Mouse (Mus musculus) embryonic facial prominence, embryonic 15.5 days (tissue): ENCODE results near the gene Zfp575. TPM values are rescaled to one million over a fixed set of nuclear protein-coding genes. Genes with fewer than 3 reads are reported as not detected.
A peak's percentile ranks its signal among the peaks of the same experiment; 100 is the strongest.

ENCODE experiments used
- ATAC-seq: fragments of 200-750 bp; cut with Nextera tagmentation; 2 replicates; pipeline ENCODE4 v1.8.0; 2017; ENCODE audit warnings: low read depth, moderate TSS enrichment; ENCODE audit not compliant: insufficient number of reproducible peaks, low FRiP score, low TSS enrichment
- H3K27ac ChIP-seq: fragments of 300-500 bp; sonication (generic); replicated peaks from 2 replicates; pipeline ENCODE4 v1.5.1; 2015; ENCODE audit warnings: mild to moderate bottlenecking, inconsistent platforms
- H3K27me3 ChIP-seq: fragments of 300-500 bp; sonication (generic); 2 replicates; pipeline ENCODE4 v1.6.1; 2015; ENCODE audit warnings: inconsistent platforms
- H3K36me3 ChIP-seq: fragments of 300-500 bp; sonication (generic); 2 replicates; pipeline ENCODE4 v1.6.1; 2015; ENCODE audit warnings: mild to moderate bottlenecking, inconsistent platforms
- H3K4me1 ChIP-seq: fragments of 300-500 bp; sonication (generic); 2 replicates; pipeline ENCODE4 v1.6.1; 2015; ENCODE audit warnings: inconsistent platforms
- H3K4me2 ChIP-seq: fragments of 300-500 bp; sonication (generic); replicated peaks from 2 replicates; pipeline ENCODE4 v1.6.1; 2015; ENCODE audit warnings: mild to moderate bottlenecking, inconsistent platforms
- H3K4me3 ChIP-seq: fragments of 300-500 bp; sonication (generic); replicated peaks from 2 replicates; pipeline ENCODE4 v1.5.1; 2015; ENCODE audit warnings: mild to moderate bottlenecking, inconsistent platforms
- H3K9ac ChIP-seq: fragments of 300-500 bp; sonication (generic); 2 replicates; pipeline ENCODE4 v1.6.1; 2015; ENCODE audit warnings: inconsistent platforms
- H3K9me3 ChIP-seq: fragments of 300-500 bp; sonication (generic); replicated peaks from 2 replicates; pipeline ENCODE4 v1.6.1; 2016; ENCODE audit warnings: inconsistent platforms
- WGBS: fragments of 180-500 bp; shearing (Covaris S2); methylation state at CpG from one replicate; pipeline ENCODE4 v1.1.7; 2015; 5-methylcytosine and 5-hydroxymethylcytosine counted together
- polyA plus RNA-seq: library from polyadenylated mRNA; unstranded; fragments of >200 nt; fragmentation: Nextera tagmentation; extraction: Ambion mirVana; gene quantifications from 2 replicates; pipeline ENCODE4 v1.2.1, GENCODE M21; 2015

Zfp575 gene
- polyA plus RNA-seq, 1 experiment from 2014 or later = 7.9 TPM

DNA sequence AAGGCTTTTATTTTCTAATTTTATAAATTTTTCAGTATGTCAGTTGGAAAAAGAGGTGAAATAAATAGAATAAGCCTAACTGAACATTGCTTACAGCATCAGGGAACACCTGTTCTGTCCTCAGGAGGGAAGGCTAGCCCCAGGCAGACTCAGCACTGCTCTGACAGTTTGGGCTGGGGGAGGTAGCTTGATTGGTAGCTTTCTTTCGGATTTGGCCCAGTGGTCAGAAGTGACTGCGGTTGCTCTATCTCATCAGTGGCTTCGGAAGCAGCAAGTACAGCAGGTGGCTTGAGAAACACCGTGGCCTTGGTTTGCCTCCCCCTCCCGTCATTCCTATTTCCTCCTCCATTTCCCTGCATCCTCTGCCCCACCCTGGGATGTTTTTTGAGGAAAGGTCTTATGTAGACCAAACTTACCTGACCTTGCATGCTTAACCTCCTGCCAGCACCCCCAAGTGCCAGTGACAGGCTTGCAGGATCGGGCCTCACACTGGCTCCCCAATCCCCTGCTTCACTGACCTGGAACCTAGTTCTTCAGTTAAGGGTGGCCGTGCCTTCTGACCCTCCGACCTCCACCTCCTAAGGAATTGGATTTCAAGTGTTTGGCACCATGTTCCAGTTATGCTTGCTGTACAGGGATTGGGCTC is 24.1 kb downstream of the Zfp575 start:
- Histone ChIP-seq H3K4me1 (no peaks in the 10 kb centered on the region), H3K4me2 (no peak overlapping the region), H3K9ac (no peak overlapping the region), H3K27me3 (no peaks in the 10 kb centered on the region), H3K9me3 (no peaks in the 10 kb centered on the region), H3K27ac (no peak overlapping the region), H3K36me3 (peaks cover 82% of the 10 kb centered on the region), H3K4me3 (no peak overlapping the region)
- WGBS = 90% methylated on average over 8 of the region's 8 CpGs
- ATAC-seq = no peak

DNA sequence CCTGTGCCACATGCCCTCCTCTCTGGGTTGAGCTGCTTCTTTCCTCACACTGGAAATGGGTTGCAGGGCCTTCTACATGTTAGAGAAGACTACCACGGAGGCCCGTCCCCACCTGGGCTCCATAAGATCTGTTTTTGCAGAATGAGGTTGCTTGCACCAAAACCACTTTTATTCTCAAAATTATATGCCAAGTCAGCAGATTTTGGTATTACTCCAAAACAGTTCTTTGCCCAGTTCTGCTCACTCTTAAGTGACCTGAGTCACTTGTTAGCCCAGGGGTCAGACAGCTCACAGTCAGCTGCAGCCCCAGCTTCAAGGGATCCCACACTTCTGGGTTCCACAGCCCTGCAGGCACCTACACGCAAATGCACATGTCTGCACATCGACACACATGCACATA is 26.0 kb downstream of the Zfp575 start:
- H3K4me2 ChIP-seq = no peak overlapping the region
- no peak overlapping the region for H3K27ac ChIP-seq
- ATAC-seq = no peak
- no peak overlapping the region for H3K9ac ChIP-seq
- peaks cover 67% of the 10 kb centered on the region for H3K36me3 ChIP-seq
- H3K9me3 ChIP-seq = no peaks in the 10 kb centered on the region
- no peaks in the 10 kb centered on the region for H3K27me3 ChIP-seq
- WGBS = 85% methylated on average over 4 of the region's 4 CpGs
- H3K4me1 ChIP-seq = no peaks in the 10 kb centered on the region
- no peak overlapping the region for H3K4me3 ChIP-seq

DNA sequence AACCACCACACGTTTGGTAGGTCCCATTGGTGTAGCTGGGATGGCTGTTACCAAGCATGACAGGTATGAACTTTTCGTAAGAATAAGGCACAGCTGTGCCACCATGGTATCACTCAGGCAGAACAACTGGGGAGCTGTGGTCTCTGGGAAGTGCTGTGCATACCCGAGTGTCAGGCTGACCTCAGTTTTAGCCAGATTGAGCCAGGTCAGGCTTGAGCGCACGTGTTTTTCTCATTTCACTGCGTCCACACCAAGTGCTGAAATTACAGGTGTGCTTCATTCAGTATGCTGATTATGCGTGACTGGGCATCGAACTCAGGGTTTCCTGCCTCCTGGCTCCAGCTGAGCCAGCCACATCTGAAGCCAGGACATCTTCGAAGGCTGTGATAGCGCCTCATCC is 31.7 kb downstream of the Zfp575 start:
- H3K27ac ChIP-seq = no peak overlapping the region
- H3K4me3 ChIP-seq = no peak overlapping the region
- 88% methylated on average over 10 of the region's 10 CpGs for WGBS
- no peaks in the 10 kb centered on the region for H3K4me1 ChIP-seq
- no peaks in the 10 kb centered on the region for H3K9me3 ChIP-seq
- no peaks in the 10 kb centered on the region for H3K27me3 ChIP-seq
- no peak overlapping the region for H3K9ac ChIP-seq
- H3K36me3 ChIP-seq = peaks cover 59% of the 10 kb centered on the region
- H3K4me2 ChIP-seq = no peak overlapping the region
- ATAC-seq = no peak

DNA sequence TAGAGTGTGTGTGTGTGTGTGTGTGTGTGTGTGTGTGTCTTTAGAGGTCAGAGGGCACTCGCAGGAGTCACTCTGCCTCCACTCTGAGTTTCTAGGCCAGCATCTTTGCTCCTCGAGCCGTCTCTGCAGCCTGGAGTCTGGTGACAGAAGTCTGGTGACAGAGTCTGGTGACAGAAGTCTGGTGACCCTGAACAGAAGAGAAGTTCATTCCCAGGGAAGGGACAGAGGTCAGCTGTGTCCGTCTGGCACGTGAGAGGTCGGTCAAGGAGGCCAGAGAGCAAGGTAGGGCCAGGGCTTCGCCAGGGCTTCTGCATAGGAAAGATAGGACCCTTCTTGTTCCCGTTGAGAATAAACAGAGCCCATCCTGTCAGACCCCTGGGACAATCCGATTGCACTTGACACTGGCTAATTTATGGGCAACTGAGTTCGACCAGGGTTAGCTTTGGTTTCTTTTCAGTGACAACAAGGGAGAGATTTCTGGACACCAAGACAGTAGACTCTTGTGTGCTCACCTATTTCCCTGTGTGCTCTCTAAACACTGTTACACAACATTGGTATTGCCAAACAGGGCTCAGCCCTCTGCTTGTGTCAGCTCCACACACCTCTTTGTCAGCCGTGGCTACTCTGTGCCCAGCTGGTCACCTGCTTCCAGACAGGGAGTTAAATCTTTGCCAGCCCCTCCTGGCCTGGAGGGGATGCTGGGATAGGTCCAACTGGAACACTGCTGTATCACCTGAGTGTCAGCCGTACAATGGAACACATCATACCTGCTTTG is 35.3 kb downstream of the Zfp575 start:
- Histone ChIP-seq H3K4me1 (peaks cover 9% of the 10 kb centered on the region), H3K4me3 (no peak overlapping the region), H3K9ac (no peak overlapping the region), H3K36me3 (peaks cover 60% of the 10 kb centered on the region), H3K27me3 (no peaks in the 10 kb centered on the region), H3K9me3 (no peaks in the 10 kb centered on the region), H3K27ac (no peak overlapping the region), H3K4me2 (no peak overlapping the region)
- ATAC-seq = no peak
- 83% methylated on average over 12 of the region's 12 CpGs for WGBS

DNA sequence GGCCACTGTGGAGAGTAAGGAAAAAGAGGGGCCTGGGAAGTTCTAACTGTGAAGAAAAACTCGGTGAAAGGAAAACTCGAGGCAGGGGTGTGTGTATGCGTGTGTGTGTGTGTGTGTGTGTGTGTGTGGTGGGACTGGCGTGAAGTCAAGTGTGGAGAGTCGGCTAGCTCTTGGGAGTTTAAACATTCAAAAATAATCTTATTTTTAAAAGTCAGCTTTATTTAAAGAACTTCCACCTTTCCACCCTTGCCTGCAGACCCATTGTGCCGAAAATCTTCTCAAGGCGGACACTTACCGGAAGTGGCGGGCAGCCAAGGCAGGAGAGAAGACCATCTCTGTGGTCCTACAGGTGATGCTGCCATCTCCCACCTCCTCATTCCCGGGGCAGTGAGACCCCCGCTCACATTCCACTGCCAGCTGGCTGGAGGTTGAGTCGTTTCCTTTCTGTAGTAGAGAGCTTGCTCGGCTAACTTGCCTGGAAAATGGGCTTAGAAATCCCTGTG is 39.9 kb downstream of the Zfp575 start:
- Histone ChIP-seq H3K4me2 (peak overlapping the region; percentile 75), H3K27ac (peak overlapping the region; percentile 84; the same call in 1 of the 2 replicates), H3K36me3 (peaks cover 32% of the 10 kb centered on the region), H3K4me1 (peaks cover 13% of the 10 kb centered on the region), H3K9me3 (no peaks in the 10 kb centered on the region), H3K9ac (peak overlapping the region; percentile 87), H3K4me3 (peak overlapping the region; percentile 82), H3K27me3 (no peaks in the 10 kb centered on the region)
- 20% methylated on average over 13 of the region's 13 CpGs for WGBS
- ATAC-seq = no peak; the same call in 1 of the 2 replicates

DNA sequence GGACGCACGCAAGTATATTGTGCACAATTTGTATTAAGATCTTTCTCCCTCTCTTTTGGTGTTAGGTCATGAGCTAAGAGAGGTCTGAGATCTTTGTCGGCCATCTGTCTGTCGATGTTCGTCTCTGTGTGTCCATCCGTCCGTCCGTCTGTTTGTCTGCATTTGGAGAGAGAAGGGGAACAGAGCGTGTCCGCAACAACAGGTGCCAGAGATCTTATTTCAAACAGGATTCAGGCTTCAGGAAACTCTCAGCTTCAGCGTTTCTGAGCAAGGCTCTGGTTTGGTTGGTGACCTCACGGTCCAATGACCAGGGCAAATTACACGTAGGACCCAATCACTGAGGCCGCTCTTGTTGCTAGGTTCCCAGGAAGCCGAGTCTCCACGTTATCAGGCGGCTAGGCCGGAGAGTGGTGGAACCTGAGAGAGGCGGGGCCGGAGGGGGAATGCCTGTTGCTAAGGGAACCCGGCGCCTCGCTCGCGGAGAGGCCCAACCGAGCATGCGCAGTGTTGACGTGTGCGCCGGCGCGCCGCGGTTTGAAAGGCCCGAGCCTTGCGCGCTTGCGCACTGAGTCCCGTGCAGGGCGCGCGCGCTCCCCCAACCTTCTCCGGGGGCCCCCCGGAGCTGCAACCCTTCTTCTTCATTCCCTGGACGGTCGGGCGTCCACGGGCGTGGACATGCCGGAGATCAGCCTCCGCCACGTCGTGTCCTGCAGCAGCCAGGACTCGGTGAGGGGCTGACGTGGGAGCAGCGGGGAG is 40.6 kb downstream of the Zfp575 start:
- under 1% methylated on average over 57 of the region's 57 CpGs for WGBS

DNA sequence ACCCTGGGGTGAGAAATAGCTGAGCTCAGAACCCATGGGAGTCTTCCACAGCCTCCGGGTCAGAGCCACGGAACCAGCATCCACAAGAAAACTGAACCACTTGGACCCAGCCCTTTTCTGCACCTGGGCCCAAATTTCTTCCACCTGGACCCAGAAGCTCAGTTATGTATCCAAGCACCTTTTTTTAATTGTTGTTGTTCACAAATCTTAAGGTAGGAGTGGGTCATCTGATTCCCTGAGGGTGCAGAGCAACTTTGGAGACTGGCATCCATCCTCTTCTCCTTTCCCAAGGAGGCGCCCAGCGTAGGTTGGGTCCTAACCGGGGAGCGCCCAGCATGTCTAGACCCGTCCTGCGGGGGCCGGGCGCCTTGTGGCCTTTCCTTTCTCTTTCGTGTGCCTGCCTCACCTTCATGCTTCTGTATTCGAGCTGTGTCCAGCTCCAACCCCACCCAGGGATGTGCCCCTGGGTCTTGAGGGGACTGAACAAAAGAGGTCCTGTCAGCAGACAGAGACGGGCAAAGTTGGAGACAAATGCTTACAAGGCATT is 41.3 kb downstream of the Zfp575 start, which contains the start of the genes Pinlyp and Xrcc1:
TSS of gene Pinlyp (minus strand) at position 51 of the 547 bp plus-strand sequence.
TSS of gene Xrcc1 (plus strand) at position 222 of the 547 bp plus-strand sequence.
- no peak for ATAC-seq
- H3K4me3 ChIP-seq = peak within 1 kb of the TSS; percentile 82
- no peaks in the 10 kb centered on the region for H3K27me3 ChIP-seq
- peak within 1 kb of the TSS; percentile 84 for H3K27ac ChIP-seq
- H3K9ac ChIP-seq = peak within 1 kb of the TSS; percentile 87
- peaks cover 13% of the 10 kb centered on the region for H3K4me1 ChIP-seq
- peak within 1 kb of the TSS; percentile 75 for H3K4me2 ChIP-seq
- H3K9me3 ChIP-seq = no peaks in the 10 kb centered on the region
- WGBS = 23% methylated on average over 13 of the region's 13 CpGs
- peaks cover 21% of the 10 kb centered on the region; the same call in 1 of the 2 replicates for H3K36me3 ChIP-seq

More for the DNA sequence above, 40.6 kb downstream of the Zfp575 start:
- Histone ChIP-seq H3K9ac (peak overlapping the region; percentile 87), H3K27me3 (no peaks in the 10 kb centered on the region), H3K27ac (peak overlapping the region; percentile 84), H3K4me2 (peak overlapping the region; percentile 75), H3K4me3 (peak overlapping the region; percentile 82), H3K36me3 (peaks cover 25% of the 10 kb centered on the region), H3K4me1 (peaks cover 13% of the 10 kb centered on the region), H3K9me3 (no peaks in the 10 kb centered on the region)
- peak; percentile 97 for ATAC-seq

DNA sequence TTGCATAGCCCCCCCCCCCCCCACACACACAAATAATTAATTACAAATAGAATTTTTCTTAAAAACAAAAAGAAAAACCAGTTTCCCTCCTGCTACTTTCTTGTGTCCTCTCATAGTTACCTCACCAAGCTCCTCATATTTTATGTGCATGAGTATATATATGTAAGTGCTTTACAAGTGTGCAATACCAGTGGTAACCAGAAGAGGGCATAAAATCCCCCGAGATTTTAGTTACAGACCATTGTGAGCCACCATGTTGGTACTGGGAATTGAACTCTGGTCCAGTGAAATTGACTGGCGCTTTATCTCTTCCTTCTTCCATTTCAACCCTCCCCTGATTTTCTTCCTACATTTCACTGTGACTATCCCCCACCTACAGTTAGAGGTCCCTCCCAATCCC is 42.9 kb downstream of the Zfp575 start:
- Histone ChIP-seq H3K4me1 (peaks cover 13% of the 10 kb centered on the region), H3K9me3 (no peaks in the 10 kb centered on the region), H3K4me3 (no peak overlapping the region), H3K4me2 (no peak overlapping the region), H3K36me3 (peaks cover 9% of the 10 kb centered on the region; the same call in 1 of the 2 replicates), H3K27ac (no peak overlapping the region), H3K27me3 (no peaks in the 10 kb centered on the region), H3K9ac (no peak overlapping the region)
- 88% methylated on average over 2 of the region's 2 CpGs for WGBS
- no peak for ATAC-seq

DNA sequence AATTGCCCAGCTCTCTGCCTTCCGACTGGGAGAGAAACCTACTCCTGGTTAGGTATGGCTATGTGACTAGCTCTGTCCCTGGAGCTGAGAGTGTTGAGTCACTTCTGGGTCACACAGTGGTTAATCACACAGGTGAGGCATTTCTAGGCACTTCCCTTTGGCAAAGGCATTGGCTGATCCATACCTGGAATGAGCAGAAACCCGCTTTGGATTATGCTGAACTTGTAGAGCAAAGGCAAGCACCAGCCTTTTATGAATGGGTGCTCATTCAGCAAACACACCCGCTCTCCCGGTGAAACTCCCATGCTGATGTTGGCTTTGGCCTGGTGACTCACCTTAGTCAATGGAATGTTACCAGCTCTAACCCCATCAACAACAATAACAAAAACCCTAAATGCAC is 47.8 kb downstream of the Zfp575 start:
- H3K4me2 ChIP-seq = no peak overlapping the region
- no peaks in the 10 kb centered on the region for H3K9me3 ChIP-seq
- H3K27ac ChIP-seq = no peak overlapping the region
- 85% methylated on average over 4 of the region's 4 CpGs for WGBS
- no peaks in the 10 kb centered on the region for H3K4me1 ChIP-seq
- H3K4me3 ChIP-seq = no peak overlapping the region
- H3K9ac ChIP-seq = no peak overlapping the region
- H3K27me3 ChIP-seq = no peaks in the 10 kb centered on the region
- ATAC-seq = no peak
- H3K36me3 ChIP-seq = peaks cover 19% of the 10 kb centered on the region

DNA sequence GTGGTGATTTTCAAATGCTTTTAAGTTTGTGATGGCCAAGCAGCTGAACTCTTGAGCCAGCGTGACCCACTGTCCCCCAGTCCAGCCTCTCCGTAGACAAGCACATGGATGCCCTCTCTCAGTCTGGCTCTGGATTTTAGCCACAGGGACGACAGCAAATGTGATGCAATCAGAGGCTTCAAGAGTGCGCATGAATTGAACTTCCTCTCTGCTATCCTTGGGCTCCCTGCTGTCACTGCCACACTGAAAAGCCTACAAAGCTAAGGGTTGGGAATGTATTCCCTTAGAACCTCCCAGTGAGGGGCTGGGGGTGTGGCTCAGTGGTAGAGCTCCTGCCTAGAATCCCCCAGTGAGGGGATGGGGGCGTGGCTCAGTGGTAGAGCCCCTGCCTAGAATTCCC is 48.7 kb downstream of the Zfp575 start:
- WGBS = 80% methylated on average over 5 of the region's 5 CpGs
- H3K27me3 ChIP-seq = no peaks in the 10 kb centered on the region

DNA sequence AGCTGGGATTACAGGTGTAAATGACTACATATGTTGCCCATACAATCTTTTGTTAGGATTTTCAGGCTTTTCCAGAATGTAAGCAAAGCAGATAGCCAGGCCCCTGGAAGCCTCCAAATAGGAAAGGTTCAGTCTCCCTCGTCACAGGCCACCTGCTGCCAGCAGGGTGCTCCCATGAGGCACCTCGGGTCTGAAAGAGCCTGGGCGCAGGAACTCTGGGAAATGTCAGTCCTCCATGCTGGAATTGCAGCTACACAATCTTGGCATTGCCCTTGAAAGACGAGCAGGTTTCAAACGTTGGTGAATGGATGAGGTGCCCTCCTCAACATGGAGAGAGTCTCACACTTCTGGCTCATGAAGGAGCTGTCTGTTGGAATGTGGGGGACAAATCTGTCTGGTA is 49.3 kb downstream of the Zfp575 start:
- Histone ChIP-seq H3K27me3 (no peaks in the 10 kb centered on the region), H3K4me2 (no peak overlapping the region), H3K9me3 (no peaks in the 10 kb centered on the region), H3K27ac (no peak overlapping the region), H3K36me3 (peaks cover 34% of the 10 kb centered on the region), H3K9ac (no peak overlapping the region), H3K4me1 (peaks cover 12% of the 10 kb centered on the region), H3K4me3 (no peak overlapping the region)
- no peak for ATAC-seq
- WGBS = 39% methylated on average over 5 of the region's 5 CpGs

More for the DNA sequence above, 48.7 kb downstream of the Zfp575 start:
- Histone ChIP-seq H3K27ac (no peak overlapping the region), H3K4me2 (no peak overlapping the region), H3K36me3 (peaks cover 29% of the 10 kb centered on the region), H3K4me3 (no peak overlapping the region), H3K9me3 (no peaks in the 10 kb centered on the region), H3K4me1 (peaks cover 7% of the 10 kb centered on the region), H3K9ac (no peak overlapping the region)
- ATAC-seq = no peak
